In the genomic region with DNA sequence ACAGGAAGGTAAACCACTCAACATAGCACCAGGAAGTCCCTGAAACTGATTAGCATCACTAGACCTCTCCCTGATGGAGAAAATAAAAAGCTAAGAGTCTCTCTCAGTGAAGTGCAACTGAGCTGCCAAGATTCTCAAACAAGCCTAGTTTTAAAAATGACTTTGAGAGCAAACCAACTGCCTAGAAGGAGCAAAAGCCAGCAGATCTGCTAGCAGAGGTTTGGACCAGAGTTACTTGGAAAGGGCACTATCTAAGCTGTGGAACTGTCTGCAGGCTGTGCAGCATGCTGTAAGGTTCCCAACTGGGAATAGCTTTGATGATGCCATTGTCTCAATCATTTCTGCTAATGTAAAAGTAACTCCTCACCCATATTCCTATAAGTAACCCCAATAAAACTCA, we compare ENCODE assay signal across 23 mouse cellular contexts.
"Had no signal": no experiment of that assay in that cellular context is flagged by ENCODE, and none has a peak within 500 bp of the region (broad histone marks: within the 10 kb centered on the region; RNA-seq: fewer than 3 reads in every experiment).

No protein-coding gene starts in this region.

- DNase-seq: gastrocnemius, adult 2 months; gastrocnemius, postnatal 10 days; gastrocnemius, postnatal 25 days; heart, postnatal 14 days; heart, postnatal 4 days; kidney, adult 18-20 months; kidney, adult 8-10 months; kidney, postnatal 10 days; kidney, postnatal 25 days; kidney, postnatal 4 days; layer of hippocampus, adult 9-11 months; layer of hippocampus, postnatal 36 days; left cerebral cortex, postnatal 4 days had no signal

- H3K4me1 ChIP-seq: intestine, embryonic 15.5 days; limb, embryonic 13.5 days; limb, embryonic 15.5 days; liver, embryonic 12.5 days had no signal

- H3K9ac ChIP-seq: hindbrain, embryonic 14.5 days; intestine, embryonic 15.5 days; limb, embryonic 13.5 days; limb, embryonic 15.5 days; liver, embryonic 12.5 days; liver, embryonic 14.5 days had no signal

- H3K9me3 ChIP-seq: intestine, embryonic 15.5 days; limb, embryonic 13.5 days; limb, embryonic 15.5 days; liver, embryonic 12.5 days had no signal

- H3K36me3 ChIP-seq: intestine, embryonic 15.5 days; limb, embryonic 13.5 days; limb, embryonic 15.5 days; liver, embryonic 12.5 days had no signal

- H3K27ac ChIP-seq: gastrocnemius, adult 2 months; hindbrain, embryonic 14.5 days; intestine, embryonic 15.5 days; limb, embryonic 15.5 days; liver, embryonic 12.5 days; liver, embryonic 14.5 days had no signal

- H3K4me3 ChIP-seq: gastrocnemius, adult 2 months; intestine, embryonic 15.5 days; limb, embryonic 13.5 days; limb, embryonic 15.5 days; liver, embryonic 12.5 days had no signal

- H3K4me2 ChIP-seq: hindbrain, embryonic 14.5 days; intestine, embryonic 15.5 days; limb, embryonic 13.5 days; limb, embryonic 15.5 days; liver, embryonic 12.5 days had no signal

- H3K27me3 ChIP-seq: intestine, embryonic 15.5 days; limb, embryonic 13.5 days; limb, embryonic 15.5 days; liver, embryonic 12.5 days had no signal

- ATAC-seq: forebrain, embryonic 16.5 days; hindbrain, embryonic 16.5 days; inflammation-experienced regulatory T-cells, adult 6 months; intestine, embryonic 15.5 days; intestine, postnatal 0 days; liver, embryonic 12.5 days had no signal
